Mouse (Mus musculus): ENCODE measurements at regions not wholly inside any gene's neighbourhood (a gene's known extent, or its start where the extent isn't known, plus 50 kb on each side); places are given as distances from the start of the nearest gene placed in this dataset.
A peak's percentile ranks its signal among the peaks of the same experiment; 100 is the strongest.

- H3K4me1 ChIP-seq (ENCODE audit: control insufficient read depth, insufficient read depth, low read length) = no peaks in the 10 kb centered on the region
These were observed 73.1 kb upstream of the Tfpi start for GRCm38 (mm10) chr2:84549626-84550025.

GRCm38 (mm10) chr2:84548625-84549024 lies 72.0 kb upstream of the Tfpi start:
- no peak for DNase-seq
- Histone ChIP-seq H3K4me3 (replicated peaks; ENCODE audit: extremely low read depth, low read depth, low read length) (no peak overlapping the region), H3K4me1 (ENCODE audit: control insufficient read depth, insufficient read depth, low read length) (no peaks in the 10 kb centered on the region)
- TF ChIP-seq POLR2A (IDR thresholded peaks at IDR 0.05; ENCODE audit: borderline replicate concordance, extremely low read depth, low read depth, low read length) (no peak), CTCF (IDR thresholded peaks at IDR 0.05; ENCODE audit: insufficient read depth, low read length) (no peak)
- 73% methylated on average over 7 of the region's 7 CpGs for WGBS

More at GRCm38 (mm10) chr2:84549626-84550025, 73.1 kb upstream of the Tfpi start:
- TF ChIP-seq POLR2A (IDR thresholded peaks at IDR 0.05; ENCODE audit: borderline replicate concordance, extremely low read depth, low read depth, low read length) (no peak), CTCF (IDR thresholded peaks at IDR 0.05; ENCODE audit: insufficient read depth, low read length) (no peak)
- H3K4me3 ChIP-seq (replicated peaks; ENCODE audit: extremely low read depth, low read depth, low read length) = no peak overlapping the region
- no peak for DNase-seq
- WGBS = 56% methylated on average over 3 of the region's 3 CpGs

- H3K4me3 ChIP-seq (replicated peaks; ENCODE audit: extremely low read depth, low read depth, low read length) = no peak overlapping the region
- TF ChIP-seq CTCF (IDR thresholded peaks at IDR 0.05; ENCODE audit: insufficient read depth, low read length) = no peak
- H3K4me1 ChIP-seq (ENCODE audit: control insufficient read depth, insufficient read depth, low read length) = no peaks in the 10 kb centered on the region
- no peak for DNase-seq
- WGBS = 80% methylated on average over 3 of the region's 3 CpGs
These were observed 69.1 kb upstream of the Tfpi start for GRCm38 (mm10) chr2:84545676-84546075.

- TF ChIP-seq POLR2A (IDR thresholded peaks at IDR 0.05; ENCODE audit: borderline replicate concordance, extremely low read depth, low read depth, low read length) (no peak), CTCF (IDR thresholded peaks at IDR 0.05; ENCODE audit: insufficient read depth, low read length) (no peak)
- 50% methylated on average over 4 of the region's 4 CpGs for WGBS
- H3K4me3 ChIP-seq (replicated peaks; ENCODE audit: extremely low read depth, low read depth, low read length) = no peak overlapping the region
- H3K4me1 ChIP-seq (ENCODE audit: control insufficient read depth, insufficient read depth, low read length) = no peaks in the 10 kb centered on the region
- no peak for DNase-seq
These were observed 68.2 kb upstream of the Tfpi start for GRCm38 (mm10) chr2:84544739-84545138.

- Histone ChIP-seq H3K4me3 (replicated peaks; ENCODE audit: extremely low read depth, low read depth, low read length) (no peak overlapping the region), H3K4me1 (ENCODE audit: control insufficient read depth, insufficient read depth, low read length) (no peaks in the 10 kb centered on the region)
- WGBS = 58% methylated on average over 4 of the region's 4 CpGs
- TF ChIP-seq CTCF (IDR thresholded peaks at IDR 0.05; ENCODE audit: insufficient read depth, low read length) = 0 out of 2 replicates have a peak, but pooled peaks have one; percentile 10
- TF ChIP-seq POLR2A (IDR thresholded peaks at IDR 0.05; ENCODE audit: borderline replicate concordance, extremely low read depth, low read depth, low read length) = no peak
- no peak for DNase-seq
These were observed 67.6 kb upstream of the Tfpi start for GRCm38 (mm10) chr2:84544146-84544545.

GRCm38 (mm10) chr2:84541440-84541839 lies 64.9 kb upstream of the Tfpi start:
- WGBS = 45% methylated on average over 5 of the region's 5 CpGs
- DNase-seq = no peak
- Histone ChIP-seq H3K4me3 (replicated peaks; ENCODE audit: extremely low read depth, low read depth, low read length) (no peak overlapping the region), H3K4me1 (ENCODE audit: control insufficient read depth, insufficient read depth, low read length) (no peaks in the 10 kb centered on the region)
- TF ChIP-seq POLR2A (IDR thresholded peaks at IDR 0.05; ENCODE audit: borderline replicate concordance, extremely low read depth, low read depth, low read length) (no peak), CTCF (IDR thresholded peaks at IDR 0.05; ENCODE audit: insufficient read depth, low read length) (no peak)

GRCm38 (mm10) chr2:84539096-84539495 lies 62.5 kb upstream of the Tfpi start:
- DNase-seq = no peak
- WGBS = 78% methylated on average over 2 of the region's 2 CpGs
- Histone ChIP-seq H3K4me3 (replicated peaks; ENCODE audit: extremely low read depth, low read depth, low read length) (no peak overlapping the region), H3K4me1 (ENCODE audit: control insufficient read depth, insufficient read depth, low read length) (no peaks in the 10 kb centered on the region)
- no peak for TF ChIP-seq CTCF (IDR thresholded peaks at IDR 0.05; ENCODE audit: insufficient read depth, low read length)

- DNase-seq = no peak
- Histone ChIP-seq H3K4me3 (replicated peaks; ENCODE audit: extremely low read depth, low read depth, low read length) (no peak overlapping the region), H3K4me1 (ENCODE audit: control insufficient read depth, insufficient read depth, low read length) (no peaks in the 10 kb centered on the region)
- TF ChIP-seq CTCF (IDR thresholded peaks at IDR 0.05; ENCODE audit: insufficient read depth, low read length) = no peak
- no peak for TF ChIP-seq POLR2A (IDR thresholded peaks at IDR 0.05; ENCODE audit: borderline replicate concordance, extremely low read depth, low read depth, low read length)
- WGBS = 63% methylated on average over 4 of the region's 4 CpGs
These were observed 61.4 kb upstream of the Tfpi start for GRCm38 (mm10) chr2:84537957-84538356.

- no peak for DNase-seq
- no peak for TF ChIP-seq POLR2A (IDR thresholded peaks at IDR 0.05; ENCODE audit: borderline replicate concordance, extremely low read depth, low read depth, low read length)
- no peak for TF ChIP-seq CTCF (IDR thresholded peaks at IDR 0.05; ENCODE audit: insufficient read depth, low read length)
- 79% methylated on average over 3 of the region's 3 CpGs for WGBS
- no peak overlapping the region for H3K4me3 ChIP-seq (replicated peaks; ENCODE audit: extremely low read depth, low read depth, low read length)
- H3K4me1 ChIP-seq (ENCODE audit: control insufficient read depth, insufficient read depth, low read length) = no peaks in the 10 kb centered on the region; the same call in 1 of the 2 replicates
These were observed 54.6 kb upstream of the Tfpi start for GRCm38 (mm10) chr2:84531215-84531614.

GRCm38 (mm10) chr2:84528847-84529775 lies 52.5 kb upstream of the Tfpi start:
- no peak for DNase-seq
- Histone ChIP-seq H3K4me3 (replicated peaks; ENCODE audit: extremely low read depth, low read depth, low read length) (no peak overlapping the region), H3K4me1 (ENCODE audit: control insufficient read depth, insufficient read depth, low read length) (no peaks in the 10 kb centered on the region; the same call in 1 of the 2 replicates)
- no peak for TF ChIP-seq POLR2A (IDR thresholded peaks at IDR 0.05; ENCODE audit: borderline replicate concordance, extremely low read depth, low read depth, low read length)
- TF ChIP-seq CTCF (IDR thresholded peaks at IDR 0.05; ENCODE audit: insufficient read depth, low read length) = no peak
- 27% methylated on average over 6 of the region's 6 CpGs for WGBS
